Mouse (Mus musculus): Measurements from ENCODE around the gene Syt15.

- TF ChIP-seq POLR2A (IDR thresholded peaks at IDR 0.05; ENCODE audit: control insufficient read depth, low read depth, low read length) (no peak), CTCF (IDR thresholded peaks at IDR 0.05; ENCODE audit: control insufficient read depth, insufficient read depth, insufficient replicate concordance, low read depth, low read length) (no peak)
These were observed 9.6 kb downstream of the Syt15 start for GRCm38 (mm10) chr14:34228830-34229506.
